Mouse (Mus musculus): ENCODE data around the gene Clk1. TPM values are rescaled to one million over a fixed set of nuclear protein-coding genes. Genes with fewer than 3 reads are reported as not detected.
A peak's percentile ranks its signal among the peaks of the same experiment; 100 is the strongest.

Gene Clk1
- polyA plus RNA-seq, 1 experiment from 2014 or later: 123 TPM

GRCm38 (mm10) chr1:58424551-58424950, 685 bp upstream of the Clk1 start:
- Histone ChIP-seq H3K27ac (replicated peaks) (no peak overlapping the region), H3K9me3 (replicated peaks) (no peaks in the 10 kb centered on the region), H3K27me3 (ENCODE audit: low read depth, poor library complexity, severe bottlenecking) (no peaks in the 10 kb centered on the region), H3K4me1 (peaks cover 21% of the 10 kb centered on the region), H3K4me3 (no peak overlapping the region; the same call in 1 of the 2 replicates), H3K36me3 (peaks cover 29% of the 10 kb centered on the region)
- 90% methylated on average over 3 of the region's 3 CpGs for WGBS
- DNase-seq (ENCODE audit: low spot score): no peak

DNA sequence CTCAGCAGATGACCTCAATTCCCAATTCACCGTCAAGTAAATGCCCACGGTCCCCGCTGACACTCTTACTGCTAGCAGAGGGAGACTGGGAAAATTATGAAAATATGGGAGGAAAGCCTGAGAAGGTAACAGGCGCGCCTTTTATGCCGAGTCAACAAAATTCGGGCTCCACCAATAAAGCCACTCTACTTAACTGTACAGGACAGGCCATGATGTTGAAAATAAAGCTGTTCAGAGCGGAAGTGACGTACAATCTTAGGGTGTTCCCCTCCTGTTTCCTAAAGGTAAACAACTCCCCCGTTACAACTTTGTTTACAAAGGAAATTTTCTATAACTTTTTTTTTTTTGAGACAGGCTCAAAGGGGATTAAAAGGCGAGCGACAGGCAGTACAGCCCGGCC, 987 bp downstream of the Clk1 start:
- H3K27ac ChIP-seq (replicated peaks): peak overlapping the region; percentile 100
- H3K4me3 ChIP-seq: peak overlapping the region; percentile 100
- DNase-seq (ENCODE audit: low spot score): peak; percentile 24
- peaks cover 44% of the 10 kb centered on the region for H3K36me3 ChIP-seq
- H3K27me3 ChIP-seq (ENCODE audit: low read depth, poor library complexity, severe bottlenecking): no peaks in the 10 kb centered on the region
- WGBS: 19% methylated on average over 13 of the region's 13 CpGs
- no peaks in the 10 kb centered on the region for H3K9me3 ChIP-seq (replicated peaks)
- peaks cover 21% of the 10 kb centered on the region for H3K4me1 ChIP-seq

DNA sequence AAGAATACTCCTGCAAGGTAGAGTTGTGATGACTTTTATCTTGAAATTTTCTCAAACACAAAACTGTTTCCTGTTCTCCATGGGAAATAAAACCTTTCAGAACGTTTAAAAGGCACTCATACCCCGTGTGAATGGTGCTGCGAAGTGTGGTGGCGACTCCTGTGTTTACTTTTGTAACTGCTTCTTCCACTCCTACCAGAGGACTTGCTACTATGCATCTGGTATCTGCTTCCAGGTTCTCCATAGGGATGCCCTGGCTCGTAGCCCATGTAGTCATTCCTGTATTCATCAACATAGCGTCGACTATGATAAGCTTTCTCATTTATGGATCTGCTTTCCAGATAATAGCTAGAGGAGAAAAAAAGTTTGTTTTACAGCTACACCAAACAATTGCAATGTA, 2.9 kb downstream of the Clk1 start:
- Histone ChIP-seq H3K27ac (replicated peaks) (no peak overlapping the region), H3K27me3 (ENCODE audit: low read depth, poor library complexity, severe bottlenecking) (no peaks in the 10 kb centered on the region), H3K4me1 (peaks cover 21% of the 10 kb centered on the region), H3K9me3 (replicated peaks) (no peaks in the 10 kb centered on the region), H3K36me3 (peaks cover 62% of the 10 kb centered on the region), H3K4me3 (no peak overlapping the region)
- DNase-seq (ENCODE audit: low spot score): no peak
- WGBS: 86% methylated on average over 7 of the region's 7 CpGs

DNA sequence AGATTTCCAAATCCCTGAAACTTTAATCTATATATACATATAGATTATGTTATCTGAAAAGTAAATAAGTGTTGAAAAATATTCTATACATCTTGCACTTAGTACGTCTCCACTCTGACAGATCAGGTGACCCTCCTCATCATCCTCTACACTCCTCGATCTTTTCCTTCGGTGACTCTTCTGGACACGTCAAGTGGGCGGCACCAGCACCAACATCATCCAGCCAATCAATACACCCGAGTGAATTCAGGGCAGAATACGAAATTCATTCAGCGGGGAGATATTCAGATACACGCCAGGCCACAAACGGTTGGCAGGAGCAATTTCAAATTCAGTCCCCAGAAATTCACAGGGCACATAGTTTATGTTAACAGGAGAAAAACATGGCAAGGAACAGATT, 3.8 kb downstream of the Clk1 start:
- Histone ChIP-seq H3K36me3 (peaks cover 71% of the 10 kb centered on the region), H3K4me3 (no peak overlapping the region), H3K27ac (replicated peaks) (no peak overlapping the region), H3K9me3 (replicated peaks) (no peaks in the 10 kb centered on the region), H3K27me3 (ENCODE audit: low read depth, poor library complexity, severe bottlenecking) (no peaks in the 10 kb centered on the region), H3K4me1 (peaks cover 21% of the 10 kb centered on the region)
- DNase-seq (ENCODE audit: low spot score): no peak
- WGBS: 91% methylated on average over 10 of the region's 10 CpGs

GRCm38 (mm10) chr1:58416048-58416447, 7.8 kb downstream of the Clk1 start:
- WGBS: 93% methylated on average over 2 of the region's 2 CpGs
- H3K36me3 ChIP-seq: peaks cover 99% of the 10 kb centered on the region
- no peaks in the 10 kb centered on the region for H3K9me3 ChIP-seq (replicated peaks)
- no peak overlapping the region for H3K4me3 ChIP-seq
- no peak for DNase-seq (ENCODE audit: low spot score)
- H3K27ac ChIP-seq (replicated peaks): no peak overlapping the region
- H3K27me3 ChIP-seq (ENCODE audit: low read depth, poor library complexity, severe bottlenecking): no peaks in the 10 kb centered on the region
- H3K4me1 ChIP-seq: peaks cover 2% of the 10 kb centered on the region

- H3K9me3 ChIP-seq (replicated peaks): no peaks in the 10 kb centered on the region
- no peaks in the 10 kb centered on the region for H3K27me3 ChIP-seq (ENCODE audit: low read depth, poor library complexity, severe bottlenecking)
- H3K36me3 ChIP-seq: peaks cover 99% of the 10 kb centered on the region
- H3K27ac ChIP-seq (replicated peaks): no peak overlapping the region
- WGBS: 47% methylated on average over 1 of the region's 1 CpGs
- H3K4me1 ChIP-seq: no peaks in the 10 kb centered on the region
- DNase-seq (ENCODE audit: low spot score): no peak
- H3K4me3 ChIP-seq: no peak overlapping the region
Measured at GRCm38 (mm10) chr1:58415442-58415841, 8.4 kb downstream of the Clk1 start.

DNA sequence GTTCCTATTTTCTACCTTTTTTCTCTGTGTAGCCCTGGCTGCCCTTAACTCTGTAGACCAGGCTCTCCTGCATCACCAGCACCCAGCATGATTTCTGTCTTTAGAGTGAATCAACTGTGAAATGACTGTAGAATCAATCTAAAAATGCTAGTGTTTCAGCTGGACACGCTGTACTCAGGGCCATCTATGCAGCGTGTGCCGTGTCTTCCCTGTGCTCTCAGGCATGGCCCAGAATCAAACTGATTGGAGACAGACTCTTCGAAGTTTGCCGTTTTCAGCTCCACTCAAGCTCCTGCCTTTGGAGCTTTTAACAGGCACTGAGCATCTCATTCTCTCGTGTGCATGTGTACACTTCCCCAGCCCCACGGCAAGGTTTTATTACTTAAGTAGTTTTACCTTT, 13.1 kb downstream of the Clk1 start:
- no peaks in the 10 kb centered on the region for H3K9me3 ChIP-seq (replicated peaks)
- no peak overlapping the region for H3K27ac ChIP-seq (replicated peaks)
- no peak overlapping the region for H3K4me3 ChIP-seq
- no peaks in the 10 kb centered on the region for H3K4me1 ChIP-seq
- no peaks in the 10 kb centered on the region for H3K27me3 ChIP-seq (ENCODE audit: low read depth, poor library complexity, severe bottlenecking)
- WGBS: 96% methylated on average over 7 of the region's 7 CpGs
- no peak for DNase-seq (ENCODE audit: low spot score)
- H3K36me3 ChIP-seq: peaks cover 82% of the 10 kb centered on the region

DNA sequence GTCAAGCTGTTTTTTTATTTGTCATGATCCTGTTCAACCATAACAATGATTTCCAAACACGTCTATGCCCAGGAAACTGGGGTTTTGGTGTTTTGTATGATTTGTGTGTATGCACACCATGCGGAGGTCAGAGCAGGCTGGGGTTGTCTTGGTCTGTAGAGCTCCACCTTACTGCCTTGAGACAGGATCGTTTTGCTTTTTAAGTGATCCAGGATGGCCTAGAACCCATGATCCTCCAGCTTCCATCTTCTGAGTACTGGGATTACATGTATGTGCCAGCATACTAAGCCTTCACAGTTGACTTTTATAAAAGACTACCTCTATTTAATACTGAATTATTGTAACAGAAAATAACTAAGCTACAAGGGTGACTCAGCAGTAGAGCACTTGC, 13.7 kb downstream of the Clk1 start:
- H3K9me3 ChIP-seq (replicated peaks): no peaks in the 10 kb centered on the region
- H3K27me3 ChIP-seq (ENCODE audit: low read depth, poor library complexity, severe bottlenecking): no peaks in the 10 kb centered on the region
- peaks cover 82% of the 10 kb centered on the region for H3K36me3 ChIP-seq
- DNase-seq (ENCODE audit: low spot score): no peak
- no peak overlapping the region for H3K4me3 ChIP-seq
- H3K4me1 ChIP-seq: no peaks in the 10 kb centered on the region
- no peak overlapping the region for H3K27ac ChIP-seq (replicated peaks)
- WGBS: 89% methylated on average over 3 of the region's 3 CpGs

GRCm38 (mm10) chr1:58409553-58410197, 14.2 kb downstream of the Clk1 start:
- Histone ChIP-seq H3K27me3 (ENCODE audit: low read depth, poor library complexity, severe bottlenecking) (no peaks in the 10 kb centered on the region), H3K27ac (replicated peaks) (no peak overlapping the region), H3K4me1 (no peaks in the 10 kb centered on the region), H3K9me3 (replicated peaks) (no peaks in the 10 kb centered on the region), H3K36me3 (peaks cover 82% of the 10 kb centered on the region), H3K4me3 (no peak overlapping the region)
- no peak for DNase-seq (ENCODE audit: low spot score)
- 85% methylated on average over 5 of the region's 5 CpGs for WGBS

- H3K4me1 ChIP-seq: no peaks in the 10 kb centered on the region
- peaks cover 82% of the 10 kb centered on the region for H3K36me3 ChIP-seq
- no peak overlapping the region for H3K4me3 ChIP-seq
- no peaks in the 10 kb centered on the region for H3K27me3 ChIP-seq (ENCODE audit: low read depth, poor library complexity, severe bottlenecking)
- no peaks in the 10 kb centered on the region for H3K9me3 ChIP-seq (replicated peaks)
- no peak overlapping the region for H3K27ac ChIP-seq (replicated peaks)
- 88% methylated on average over 6 of the region's 6 CpGs for WGBS
- no peak for DNase-seq (ENCODE audit: low spot score)
Measured at GRCm38 (mm10) chr1:58408141-58408540, 15.7 kb downstream of the Clk1 start.

DNA sequence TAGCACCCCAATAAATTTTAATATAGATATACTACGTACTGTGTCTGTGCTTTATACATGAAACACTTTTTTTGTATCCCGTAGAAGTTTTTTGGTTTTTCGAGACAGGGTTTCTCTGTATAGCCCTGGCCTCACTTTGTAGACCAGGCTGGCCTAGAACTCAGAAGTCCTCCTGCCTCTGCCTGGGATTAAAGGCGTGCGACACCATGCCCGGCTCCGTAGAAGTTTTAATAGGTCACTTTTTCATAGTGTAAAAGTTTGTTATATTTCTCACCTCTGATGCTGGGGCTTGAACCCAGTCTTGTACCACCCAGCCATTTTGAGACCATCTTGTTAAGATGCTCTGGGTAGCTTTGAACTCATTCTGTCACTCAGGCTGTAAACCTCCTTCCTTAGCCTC, 16.5 kb downstream of the Clk1 start:
- Histone ChIP-seq H3K4me3 (no peak overlapping the region), H3K27me3 (ENCODE audit: low read depth, poor library complexity, severe bottlenecking) (no peaks in the 10 kb centered on the region), H3K4me1 (no peaks in the 10 kb centered on the region), H3K36me3 (peaks cover 82% of the 10 kb centered on the region), H3K27ac (replicated peaks) (no peak overlapping the region), H3K9me3 (replicated peaks) (no peaks in the 10 kb centered on the region)
- DNase-seq (ENCODE audit: low spot score): no peak
- WGBS: 94% methylated on average over 7 of the region's 7 CpGs

- 90% methylated on average over 5 of the region's 5 CpGs for WGBS
- Histone ChIP-seq H3K27me3 (ENCODE audit: low read depth, poor library complexity, severe bottlenecking) (no peaks in the 10 kb centered on the region), H3K4me1 (no peaks in the 10 kb centered on the region), H3K4me3 (no peak overlapping the region), H3K36me3 (peaks cover 89% of the 10 kb centered on the region), H3K27ac (replicated peaks) (no peak overlapping the region), H3K9me3 (replicated peaks) (no peaks in the 10 kb centered on the region)
- DNase-seq (ENCODE audit: low spot score): no peak
Measured at GRCm38 (mm10) chr1:58403745-58404144, 20.1 kb downstream of the Clk1 start.

DNA sequence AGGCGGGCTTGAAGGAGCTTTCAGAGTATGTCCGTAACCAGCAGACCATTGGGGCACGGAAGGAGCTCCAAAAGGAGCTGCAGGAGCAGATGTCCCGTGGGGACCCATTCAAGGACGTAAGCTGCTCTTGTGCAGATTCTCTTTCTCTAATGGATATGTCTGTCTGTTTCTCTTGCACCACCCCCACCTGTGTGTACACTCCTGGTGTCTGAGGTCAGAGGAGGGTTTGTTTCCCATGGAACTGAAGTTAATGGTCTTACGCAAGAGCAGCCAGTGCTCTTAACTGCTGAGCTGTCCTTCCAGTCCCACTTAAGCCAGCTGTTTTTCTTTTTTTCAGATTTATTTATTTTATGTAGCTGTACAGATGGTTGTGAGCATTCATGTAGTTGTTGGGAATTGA, 22.5 kb downstream of the Clk1 start:
- no peaks in the 10 kb centered on the region for H3K9me3 ChIP-seq (replicated peaks)
- H3K27me3 ChIP-seq (ENCODE audit: low read depth, poor library complexity, severe bottlenecking): no peaks in the 10 kb centered on the region
- no peak for DNase-seq (ENCODE audit: low spot score)
- H3K4me1 ChIP-seq: no peaks in the 10 kb centered on the region
- H3K27ac ChIP-seq (replicated peaks): no peak overlapping the region
- WGBS: 95% methylated on average over 6 of the region's 6 CpGs
- no peak overlapping the region for H3K4me3 ChIP-seq
- H3K36me3 ChIP-seq: peaks cover 97% of the 10 kb centered on the region

DNA sequence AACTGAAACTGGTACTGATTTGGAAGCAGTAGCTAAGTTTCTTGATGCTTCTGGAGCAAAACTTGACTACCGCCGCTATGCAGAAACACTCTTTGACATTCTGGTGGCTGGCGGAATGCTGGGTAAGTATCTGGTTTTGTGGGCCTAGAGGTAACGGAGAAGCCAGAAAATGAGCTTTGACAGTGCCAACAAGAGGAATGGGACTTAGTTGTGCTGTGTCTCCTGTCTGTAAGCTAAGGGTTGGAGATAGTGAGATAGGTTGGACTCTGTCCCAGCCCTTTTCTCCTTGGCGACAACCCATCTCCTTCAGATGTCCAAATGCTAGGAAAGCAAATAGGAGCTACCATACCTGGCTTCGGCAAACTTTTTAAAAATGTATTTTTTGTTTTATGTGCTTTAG, 26.1 kb downstream of the Clk1 start:
- no peak overlapping the region for H3K27ac ChIP-seq (replicated peaks)
- no peaks in the 10 kb centered on the region for H3K27me3 ChIP-seq (ENCODE audit: low read depth, poor library complexity, severe bottlenecking)
- no peak overlapping the region for H3K4me3 ChIP-seq
- H3K36me3 ChIP-seq: peaks cover 82% of the 10 kb centered on the region
- no peaks in the 10 kb centered on the region for H3K9me3 ChIP-seq (replicated peaks)
- H3K4me1 ChIP-seq: peaks cover 10% of the 10 kb centered on the region; the same call in 1 of the 2 replicates
- no peak for DNase-seq (ENCODE audit: low spot score)
- 97% methylated on average over 6 of the region's 6 CpGs for WGBS
